Mouse (Mus musculus) layer of hippocampus, postnatal 10 days (tissue): Measurements from ENCODE around the gene Cdkl3. TPM values are rescaled to one million over a fixed set of nuclear protein-coding genes. Genes with fewer than 3 reads are reported as not detected.
A peak's percentile ranks its signal among the peaks of the same experiment; 100 is the strongest.

Experiments used
- DNase-seq, 2 experiments: peaks; one replicate each; pipeline ENCODE4 v3.0.0; 2021; ENCODE audit warnings: low spot score in 2 of 2
- total RNA-seq, 2 experiments: library from RNA; stranded (reverse); gene quantifications; 2 replicates each; pipeline ENCODE4 v1.2.3; 2021

The Cdkl3 gene
- total RNA-seq, 2 experiments from 2014 or later = 18.8 to 23.4 TPM

- no peak for DNase-seq
Observed at GRCm38 (mm10) chr11:52075794-52076633, 72.0 kb downstream of the Cdkl3 start.

- no peak for DNase-seq
Observed at GRCm38 (mm10) chr11:52076742-52077352, 72.8 kb downstream of the Cdkl3 start.

GRCm38 (mm10) chr11:52077939-52078338, 73.9 kb downstream of the Cdkl3 start:
- DNase-seq = no peak

GRCm38 (mm10) chr11:52079978-52080377, 76.0 kb downstream of the Cdkl3 start:
- no peak for DNase-seq

GRCm38 (mm10) chr11:52080656-52081055, 76.6 kb downstream of the Cdkl3 start:
- no peak for DNase-seq

- no peak for DNase-seq
Observed at GRCm38 (mm10) chr11:52085857-52086203, 81.8 kb downstream of the Cdkl3 start.

GRCm38 (mm10) chr11:52086204-52086864, 82.3 kb downstream of the Cdkl3 start:
- DNase-seq = peak; percentile 57 to 70

GRCm38 (mm10) chr11:52089291-52089690, 85.3 kb downstream of the Cdkl3 start:
- no peak for DNase-seq

GRCm38 (mm10) chr11:52091261-52091660, 87.2 kb downstream of the Cdkl3 start:
- DNase-seq = no peak

GRCm38 (mm10) chr11:52094568-52094967, 90.5 kb downstream of the Cdkl3 start:
- DNase-seq = no peak

- DNase-seq = no peak
Observed at GRCm38 (mm10) chr11:52097016-52097415, 93.0 kb downstream of the Cdkl3 start.

- DNase-seq = no peak
Observed at GRCm38 (mm10) chr11:52097596-52097995, 93.6 kb downstream of the Cdkl3 start.

- DNase-seq = peak; percentile 96 to 97
Observed at GRCm38 (mm10) chr11:52098398-52098946, 94.5 kb downstream of the Cdkl3 start, which contains the start of gene Ppp2ca. Gene Ppp2ca, plus strand, starts transcription at chr11:52098681.

- DNase-seq = peak; percentile 75 to 83
Observed at GRCm38 (mm10) chr11:52099031-52099761, 95.2 kb downstream of the Cdkl3 start.

GRCm38 (mm10) chr11:52099771-52100219, 95.8 kb downstream of the Cdkl3 start:
- no peak for DNase-seq

GRCm38 (mm10) chr11:52102977-52103376, 99.0 kb downstream of the Cdkl3 start:
- DNase-seq = no peak

GRCm38 (mm10) chr11:52105503-52105902, 101.5 kb downstream of the Cdkl3 start:
- DNase-seq = no peak

- DNase-seq = no peak
Observed at GRCm38 (mm10) chr11:52106037-52106436, 102.0 kb downstream of the Cdkl3 start.

- DNase-seq = no peak
Observed at GRCm38 (mm10) chr11:52106438-52106837, 102.4 kb downstream of the Cdkl3 start.

GRCm38 (mm10) chr11:52108796-52109195, 104.8 kb downstream of the Cdkl3 start:
- DNase-seq = no peak

GRCm38 (mm10) chr11:52109421-52109820, 105.4 kb downstream of the Cdkl3 start:
- no peak for DNase-seq
